Mouse (Mus musculus) embryonic fibroblast, embryonic 13.5 days (primary cell): ENCODE measurements around the gene Rapsn. TPM values are rescaled to one million over a fixed set of nuclear protein-coding genes. Genes with fewer than 3 reads are reported as not detected.

Experiments
- H3K27ac ChIP-seq: 2 replicates; pipeline ENCODE4 v1.5.1; 2012; ENCODE audit warnings: low read length, control low read depth, inconsistent platforms; ENCODE audit not compliant: insufficient read depth
- H3K4me1 ChIP-seq: 2 replicates; pipeline ENCODE4 v1.6.1; 2011; ENCODE audit warnings: low read length; ENCODE audit not compliant: control insufficient read depth, insufficient read depth
- H3K4me3 ChIP-seq: 2 replicates; pipeline ENCODE4 v1.5.1; 2011; ENCODE audit warnings: mild to moderate bottlenecking, control low read depth, low read length; ENCODE audit not compliant: insufficient read depth
- CTCF ChIP-seq: IDR thresholded peaks from 2 replicates; pipeline ENCODE4 v1.5.1; 2011; ENCODE audit warnings: mild to moderate bottlenecking, control low read depth, low read length, moderate library complexity, borderline replicate concordance; ENCODE audit not compliant: insufficient read depth
- POLR2A ChIP-seq: IDR thresholded peaks from 2 replicates; pipeline ENCODE4 v1.6.1; 2011; ENCODE audit warnings: low read depth, mild to moderate bottlenecking, control low read depth, low read length, moderate library complexity
- polyA plus RNA-seq: library from polyadenylated mRNA; stranded (reverse); fragments of >200 nt; gene quantifications from 2 replicates; pipeline ENCODE4 v1.2.4, GENCODE M21; 2011; ENCODE audit warnings: low read depth; ENCODE audit not compliant: missing spikeins, insufficient read length

Gene Rapsn
- polyA plus RNA-seq, 1 experiment = not detected

DNA sequence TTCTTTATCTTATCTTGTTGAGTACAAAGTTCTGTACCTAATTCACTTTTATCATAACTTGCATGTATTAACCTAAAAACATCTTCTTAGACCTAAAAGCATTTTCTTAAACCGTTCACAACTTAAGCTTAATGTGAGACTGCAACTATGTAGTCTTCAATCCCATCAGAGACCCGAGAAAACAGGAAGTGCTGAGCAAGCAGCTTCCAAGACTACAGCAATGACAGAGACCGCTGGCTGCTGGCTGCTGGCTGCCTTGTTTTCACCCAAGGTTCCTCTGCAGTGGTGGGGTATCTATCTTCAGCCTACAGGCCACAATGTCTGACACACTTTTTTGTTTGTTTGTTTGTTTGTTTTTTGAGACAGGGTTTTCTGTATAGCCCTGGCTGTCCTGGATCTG is 16.5 kb downstream of the Rapsn start:
- peaks cover 4% of the 10 kb centered on the region; the same call in 1 of the 2 replicates for H3K4me1 ChIP-seq
- TF ChIP-seq CTCF (no peak), POLR2A (no peak)

DNA sequence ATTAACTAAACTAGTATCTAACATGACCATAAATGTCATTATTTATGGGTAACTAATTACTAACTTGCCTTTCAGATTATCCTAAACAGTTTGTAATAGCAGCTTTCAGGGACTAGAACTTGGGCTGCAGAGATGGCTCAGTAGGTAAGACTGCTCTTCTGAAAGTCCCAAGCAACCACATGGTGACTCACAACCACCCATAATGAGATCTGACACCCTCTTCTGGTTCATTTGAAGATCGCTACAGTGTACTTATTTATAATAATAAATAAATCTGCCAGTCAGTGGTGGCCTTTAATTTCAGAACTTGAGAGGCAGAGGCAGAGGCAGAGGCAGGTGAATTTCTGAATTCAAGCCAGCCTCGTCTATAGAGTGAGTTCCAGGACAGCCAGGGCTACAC is 17.3 kb downstream of the Rapsn start:
- Histone ChIP-seq H3K4me1 (peaks cover 4% of the 10 kb centered on the region; the same call in 1 of the 2 replicates), H3K4me3 (no peak overlapping the region), H3K27ac (no peak overlapping the region)
- TF ChIP-seq CTCF = no peak
- TF ChIP-seq POLR2A = no peak

More for the DNA sequence above, 16.5 kb downstream of the Rapsn start:
- H3K4me3 ChIP-seq = no peak overlapping the region
- no peak overlapping the region for H3K27ac ChIP-seq

DNA sequence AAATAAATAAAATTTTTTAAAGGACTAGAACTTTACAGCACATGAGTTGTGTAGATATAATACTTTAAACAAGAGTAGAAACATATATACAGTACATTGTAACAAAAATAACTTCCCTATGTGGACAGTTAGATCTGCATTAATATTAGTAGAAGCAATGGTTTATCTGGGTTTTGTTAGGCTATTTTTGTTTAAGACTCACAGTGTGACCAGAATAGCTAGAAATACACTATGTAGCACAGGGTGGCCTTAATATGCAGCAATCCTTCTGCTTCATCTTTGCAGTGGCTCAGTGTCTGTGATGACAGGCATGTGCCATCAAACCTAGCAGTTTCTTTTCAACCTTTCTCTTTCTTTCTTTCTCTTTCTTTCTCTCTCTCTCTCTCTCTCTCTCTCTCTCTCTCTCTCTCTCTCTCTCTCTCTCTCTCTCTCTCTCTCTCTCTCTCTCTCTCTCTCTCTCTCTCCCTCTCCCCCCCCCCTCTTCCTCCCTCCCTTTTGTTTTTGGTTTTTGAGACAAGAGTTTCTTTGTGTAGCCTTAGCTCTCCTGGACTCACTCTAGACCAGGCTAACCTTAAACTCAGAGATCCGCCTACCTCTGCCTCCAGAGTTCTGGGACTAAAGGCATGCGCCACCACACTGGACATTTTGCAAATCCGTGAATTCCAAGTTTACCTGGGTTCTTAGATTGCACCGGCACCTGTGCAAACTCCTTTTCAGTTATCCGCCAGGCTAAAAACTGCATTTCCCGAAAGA is 17.9 kb downstream of the Rapsn start:
- Histone ChIP-seq H3K4me3 (peak overlapping the region; percentile 96), H3K27ac (no peak overlapping the region), H3K4me1 (peaks cover 4% of the 10 kb centered on the region; the same call in 1 of the 2 replicates)
- TF ChIP-seq POLR2A (no peak), CTCF (no peak)

GRCm38 (mm10) chr2:91053934-91054382 is 18.5 kb downstream of the Rapsn start, which contains the start of gene Psmc3:
TSS of gene Psmc3 (plus strand) at chr2:91054009.
- TF ChIP-seq POLR2A = peak; percentile 83
- TF ChIP-seq CTCF = no peak
- peak within 1 kb of the TSS; percentile 91 for H3K27ac ChIP-seq

GRCm38 (mm10) chr2:91058435-91058834 is 23.0 kb downstream of the Rapsn start:
- no peak overlapping the region for H3K27ac ChIP-seq
- peaks cover 22% of the 10 kb centered on the region for H3K4me1 ChIP-seq
- H3K4me3 ChIP-seq = no peak overlapping the region
- TF ChIP-seq CTCF (no peak), POLR2A (no peak)

More at GRCm38 (mm10) chr2:91053934-91054382, 18.5 kb downstream of the Rapsn start, which contains the start of gene Psmc3:
- Histone ChIP-seq H3K4me1 (peaks cover 4% of the 10 kb centered on the region; the same call in 1 of the 2 replicates), H3K4me3 (peak within 1 kb of the TSS; percentile 96)

DNA sequence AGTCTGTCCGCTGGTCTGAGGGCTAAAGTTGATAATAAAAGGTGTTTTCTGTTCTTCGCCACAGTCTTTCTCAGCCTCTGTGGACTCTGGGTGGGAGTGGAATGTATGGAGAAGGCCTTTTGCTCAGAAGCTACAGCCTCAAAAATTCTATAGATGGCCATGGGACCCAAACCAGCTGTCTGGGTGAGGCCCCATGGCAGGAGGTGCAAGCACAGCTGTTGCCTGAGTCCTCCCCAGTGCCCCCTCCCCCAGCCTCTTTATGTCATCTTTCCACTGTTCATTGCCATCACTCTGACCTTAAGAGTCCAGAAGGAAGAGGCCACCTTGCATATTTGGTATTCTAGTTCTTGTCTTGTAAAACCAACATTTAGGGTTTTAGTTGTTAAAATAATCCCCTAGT is 24.0 kb downstream of the Rapsn start:
- TF ChIP-seq CTCF = no peak
- TF ChIP-seq POLR2A = no peak
- H3K4me3 ChIP-seq = no peak overlapping the region
- no peak overlapping the region for H3K27ac ChIP-seq
- peaks cover 22% of the 10 kb centered on the region for H3K4me1 ChIP-seq

DNA sequence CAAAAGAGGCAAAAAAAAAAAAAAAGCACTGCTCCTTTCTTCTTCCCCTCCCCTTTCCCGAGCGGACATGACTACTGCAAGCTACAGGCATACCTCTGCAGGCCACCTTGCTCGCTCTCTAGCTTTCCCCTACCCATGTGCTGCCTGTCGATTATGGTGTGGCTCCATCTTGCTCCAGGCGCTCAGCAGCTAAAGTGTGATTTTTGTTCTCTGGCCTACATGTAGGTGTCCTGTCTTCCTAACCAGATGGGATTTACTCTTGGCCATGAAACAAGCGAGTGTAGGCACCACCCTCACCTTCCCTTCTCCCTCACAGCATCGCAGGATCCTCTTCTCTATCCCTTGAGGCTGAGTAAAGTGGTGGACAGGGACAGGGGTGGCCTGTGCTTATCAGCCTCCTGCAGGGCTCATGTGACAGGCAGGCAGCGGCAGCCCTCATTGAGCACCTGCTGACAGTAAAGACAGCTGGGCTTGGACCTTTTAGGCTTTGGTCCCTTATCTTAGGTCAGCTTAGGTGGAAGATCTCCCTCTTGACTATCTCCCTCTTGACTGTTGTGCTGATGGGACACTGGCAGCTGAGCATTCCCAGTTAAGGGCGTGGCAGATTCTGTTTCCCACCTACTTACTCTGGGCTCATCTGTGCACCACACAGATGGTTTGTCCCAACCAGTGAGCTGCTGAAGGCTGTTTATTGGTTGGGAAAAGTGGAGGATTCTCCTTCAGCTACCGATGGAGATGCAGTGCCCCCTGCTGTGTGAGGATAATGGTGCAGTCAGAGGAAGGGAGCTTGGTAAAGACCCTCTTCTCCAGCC is 25.3 kb downstream of the Rapsn start:
- H3K4me3 ChIP-seq = no peak overlapping the region
- TF ChIP-seq POLR2A (peak; percentile 49; the same call in 1 of the 2 replicates), CTCF (peak; percentile 39; the same call in 1 of the 2 replicates)
- H3K4me1 ChIP-seq = peaks cover 18% of the 10 kb centered on the region
- H3K27ac ChIP-seq = peak overlapping the region; percentile 82

- no peak overlapping the region for H3K4me3 ChIP-seq
- H3K27ac ChIP-seq = peak overlapping the region; percentile 82
- TF ChIP-seq POLR2A = 0 out of 2 replicates have a peak, but pooled peaks have one; percentile 31
- TF ChIP-seq CTCF = no peak
- H3K4me1 ChIP-seq = peaks cover 18% of the 10 kb centered on the region
Measured at GRCm38 (mm10) chr2:91061849-91062481, 26.5 kb downstream of the Rapsn start.
